Mouse (Mus musculus) Patski (cell line): ENCODE data around the gene Lrba. TPM values are rescaled to one million over a fixed set of nuclear protein-coding genes. Genes with fewer than 3 reads are reported as not detected.
A peak's percentile ranks its signal among the peaks of the same experiment; 100 is the strongest.

ENCODE experiments used
- ATAC-seq: fragments of 100-300 bp; one replicate; pipeline ENCODE4 v1.8.0; 2021
- CTCF ChIA-PET: fragments of 350-600 bp; sonication (Branson Sonifier 250); formaldehyde crosslinking; loops from one replicate; lab custom pipeline; 2022; ENCODE audit warnings: inconsistent platforms; lab: Charles Lee
- POLR2A ChIA-PET: fragments of 350-600 bp; sonication (Branson Sonifier 250); formaldehyde crosslinking; loops from one replicate; lab custom pipeline; 2022; ENCODE audit warnings: antibody characterized with exemption, inconsistent platforms; lab: Charles Lee
- DNase-seq: peaks from one replicate; pipeline ENCODE4 v3.0.0-alpha.2; 2011; ENCODE audit warnings: low read depth, low spot score
- H3K27me3 ChIP-seq: fragments of 371-371 bp; one replicate; pipeline ENCODE4 v1.5.1; 2021
- CTCF ChIP-seq: fragments of 100-300 bp; IDR thresholded peaks from one replicate; pipeline ENCODE4 v1.5.1; 2021
- in situ Hi-C: fragments of 300-500 bp; cut with MboI; formaldehyde crosslinking; loops from 3 replicates; pipeline ENCODE4 v1.11.1; 2018; ENCODE audit warnings: low pct_unique_long_range_greater_than_20kb, mixed read lengths
- polyA plus RNA-seq: library from polyadenylated mRNA; unstranded; gene quantifications from one replicate; pipeline ENCODE4 v1.2.3, GENCODE M21; 2021

Gene Lrba
- polyA plus RNA-seq, 1 experiment from 2014 or later = 35.1 TPM

- POLR2A ChIA-PET = no interaction called here
- ATAC-seq (no peak), DNase-seq (no peak)
- H3K27me3 ChIP-seq = no peaks in the 10 kb centered on the region
- in situ Hi-C loops = no loop called here
- no peak for TF ChIP-seq CTCF
- CTCF ChIA-PET = no interaction called here
Observed at GRCm38 (mm10) chr3:86443497-86443896, 219.0 kb downstream of the Lrba start.

GRCm38 (mm10) chr3:86451211-86451610 is 226.7 kb downstream of the Lrba start:
- no peak for DNase-seq
- in situ Hi-C loops = no loop called here
- H3K27me3 ChIP-seq = no peaks in the 10 kb centered on the region
- CTCF ChIA-PET = no interaction called here
- ATAC-seq = no peak
- POLR2A ChIA-PET = no interaction called here
- TF ChIP-seq CTCF = no peak

- in situ Hi-C loops = no loop called here
Observed at GRCm38 (mm10) chr3:86461582-86461981, 237.1 kb downstream of the Lrba start.

GRCm38 (mm10) chr3:86489992-86490391 is 265.5 kb downstream of the Lrba start:
- in situ Hi-C loops = no loop called here
- ATAC-seq = no peak
- CTCF ChIA-PET = interaction anchor here (1.9 kb wide), 1 partner anchor 16 kb away, joined by 5 read pairs; no protein-coding TSS in a partner anchor

More at GRCm38 (mm10) chr3:86461582-86461981, 237.1 kb downstream of the Lrba start:
- ATAC-seq (peak; percentile 64), DNase-seq (no peak)
- no peaks in the 10 kb centered on the region for H3K27me3 ChIP-seq
- ChIA-PET POLR2A (interaction anchor here (0.7 kb wide), 1 partner anchor 68 kb away, joined by 3 read pairs; no protein-coding TSS in a partner anchor), CTCF (interaction anchor here (0.7 to 2.9 kb wide), 2 partner anchors 12 to 71 kb away, joined by 3 to 8 read pairs; no protein-coding TSS in a partner anchor)
- no peak for TF ChIP-seq CTCF

GRCm38 (mm10) chr3:86500586-86500985 is 276.1 kb downstream of the Lrba start:
- DNase-seq = no peak
- CTCF ChIA-PET = interaction anchor here (1.5 kb wide), 1 partner anchor 14 kb away, joined by 3 read pairs; no protein-coding TSS in a partner anchor
- TF ChIP-seq CTCF = no peak
- no peak for ATAC-seq
- in situ Hi-C loops = no loop called here
- POLR2A ChIA-PET = no interaction called here
- H3K27me3 ChIP-seq = no peaks in the 10 kb centered on the region

More at GRCm38 (mm10) chr3:86489992-86490391, 265.5 kb downstream of the Lrba start:
- no peaks in the 10 kb centered on the region for H3K27me3 ChIP-seq
- POLR2A ChIA-PET = interaction anchor here (0.5 to 0.8 kb wide), 2 partner anchors 50 to 104 kb away, joined by 3 read pairs; no protein-coding TSS in a partner anchor
- TF ChIP-seq CTCF = no peak
- no peak for DNase-seq

- peak; percentile 65 for ATAC-seq
- TF ChIP-seq CTCF = no peak
- in situ Hi-C loops = no loop called here
- ChIA-PET CTCF (no interaction called here), POLR2A (no interaction called here)
- no peak for DNase-seq
- H3K27me3 ChIP-seq = no peaks in the 10 kb centered on the region
Observed at GRCm38 (mm10) chr3:86518506-86519109, 294.1 kb downstream of the Lrba start.

- ATAC-seq (no peak), DNase-seq (no peak)
- CTCF ChIA-PET = no interaction called here
- no peaks in the 10 kb centered on the region for H3K27me3 ChIP-seq
- POLR2A ChIA-PET = interaction anchor here (0.7 kb wide), 1 partner anchor 288 kb away, joined by 3 read pairs; no protein-coding TSS in a partner anchor
- in situ Hi-C loops = no loop called here
- no peak for TF ChIP-seq CTCF
Observed at GRCm38 (mm10) chr3:86522880-86523505, 298.5 kb downstream of the Lrba start.

- DNase-seq (no peak), ATAC-seq (no peak)
- TF ChIP-seq CTCF = no peak
- ChIA-PET POLR2A (no interaction called here), CTCF (interaction anchor here (0.9 to 1.9 kb wide), 2 partner anchors 19 to 67 kb away, joined by 3 to 5 read pairs; no protein-coding TSS in a partner anchor)
- no peaks in the 10 kb centered on the region for H3K27me3 ChIP-seq
- in situ Hi-C loops = no loop called here
Observed at GRCm38 (mm10) chr3:86531531-86532269, 307.2 kb downstream of the Lrba start.

GRCm38 (mm10) chr3:86536751-86537150 is 312.3 kb downstream of the Lrba start:
- no peaks in the 10 kb centered on the region for H3K27me3 ChIP-seq
- CTCF ChIA-PET = interaction anchor here (0.8 to 1.6 kb wide), 4 partner anchors 12 to 31 kb away, joined by 3 to 6 read pairs (median 4); partner anchors contain the start of gene Mab21l2
- POLR2A ChIA-PET = no interaction called here
- no peak for TF ChIP-seq CTCF
- DNase-seq (no peak), ATAC-seq (no peak)
- in situ Hi-C loops = no loop called here
